ENCODE assay signal across 7 mouse cellular contexts in the genomic region with DNA sequence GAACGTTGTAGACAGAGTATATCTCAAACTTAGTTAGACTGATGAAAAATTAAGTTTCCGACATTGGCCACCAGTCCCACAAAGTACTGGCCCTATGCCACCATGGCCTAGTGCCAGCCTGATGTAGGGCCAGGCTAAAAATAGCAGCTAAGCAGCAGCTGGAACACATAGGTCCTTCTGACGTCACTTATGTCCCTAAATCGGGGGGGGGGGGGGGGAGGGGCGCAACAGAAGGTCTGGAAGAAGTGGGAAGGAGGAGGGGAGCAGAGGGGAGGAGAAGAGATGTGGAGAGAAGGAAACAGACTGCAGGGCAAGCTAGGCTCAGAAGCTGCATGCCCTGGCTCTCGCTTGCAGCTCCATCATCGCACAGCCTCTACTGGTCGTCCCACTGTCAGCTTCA.
DNase-seq lines count a peak whose midpoint lies in the region; ATAC-seq lines count a peak whose summit lies in the region.

No protein-coding gene starts in this region.

- DNase-seq in midbrain, embryonic 14.5 days = peak; percentile 39
- peak; percentile 33 for DNase-seq in gastrocnemius, postnatal 14 days
- peak; percentile 56 to 77 for DNase-seq in heart, postnatal 36 days
- DNase-seq in lung, postnatal 25 days (ENCODE audit: low spot score) = peak; percentile 58
- DNase-seq in urinary bladder, postnatal 14 days (ENCODE audit: low spot score) = no peak
- no peak for DNase-seq in layer of hippocampus, postnatal 10 days (ENCODE audit: low spot score in 2 of 2)

- H3K27me3 ChIP-seq in midbrain, embryonic 14.5 days (ENCODE audit: control insufficient read depth, insufficient read depth, low read length) = no peaks in the 10 kb centered on the region
- no peaks in the 10 kb centered on the region for H3K27me3 ChIP-seq in midbrain, embryonic 13.5 days

- no peak overlapping the region for H3K4me2 ChIP-seq in midbrain, embryonic 14.5 days (ENCODE audit: low read length)
- no peak overlapping the region for H3K4me2 ChIP-seq in midbrain, embryonic 13.5 days (replicated peaks)

- intact Hi-C loops in gastrocnemius, postnatal 14 days (cut with DNase I; ENCODE audit: low total_unique reads) = no loop called here
- intact Hi-C loops in heart, postnatal 36 days (cut with DNase I) = no loop called here

- H3K36me3 ChIP-seq in midbrain, embryonic 14.5 days (ENCODE audit: control insufficient read depth, insufficient read depth, low read length) = no peaks in the 10 kb centered on the region
- H3K36me3 ChIP-seq in midbrain, embryonic 13.5 days = peaks cover 4% of the 10 kb centered on the region; the same call in 1 of the 2 replicates

- no peak overlapping the region for H3K4me3 ChIP-seq in midbrain, embryonic 14.5 days (replicated peaks; ENCODE audit: low read depth, low read length)
- H3K4me3 ChIP-seq in midbrain, embryonic 13.5 days (replicated peaks) = no peak overlapping the region

- no peaks in the 10 kb centered on the region for H3K9me3 ChIP-seq in midbrain, embryonic 14.5 days (ENCODE audit: control insufficient read depth, low read length)
- no peaks in the 10 kb centered on the region; the same call in 1 of the 2 replicates for H3K9me3 ChIP-seq in midbrain, embryonic 13.5 days

- H3K4me1 ChIP-seq in midbrain, embryonic 14.5 days (ENCODE audit: control insufficient read depth, insufficient read depth, low read length) = peaks cover 10% of the 10 kb centered on the region
- peaks cover 38% of the 10 kb centered on the region for H3K4me1 ChIP-seq in midbrain, embryonic 13.5 days (replicated peaks)

- no peak overlapping the region for H3K27ac ChIP-seq in midbrain, embryonic 14.5 days (replicated peaks; ENCODE audit: low read depth, low read length)
- H3K27ac ChIP-seq in midbrain, embryonic 13.5 days = no peak overlapping the region

- 81% methylated on average over 7 of the region's 8 CpGs for WGBS in midbrain, embryonic 14.5 days
- WGBS in midbrain, embryonic 13.5 days = 80% methylated on average over 7 of the region's 8 CpGs

- no peak for ATAC-seq in midbrain, embryonic 14.5 days (ENCODE audit: low FRiP score, low TSS enrichment)
- ATAC-seq in midbrain, embryonic 13.5 days = no peak

- no peak overlapping the region for H3K9ac ChIP-seq in midbrain, embryonic 14.5 days (replicated peaks; ENCODE audit: low read length)
- H3K9ac ChIP-seq in midbrain, embryonic 13.5 days (replicated peaks) = no peak overlapping the region

Comparison
In these comparisons a context has a peak if more than half of its experiments do, and no peak if none do; other contexts are left out.
1. DNase-seq: peak in midbrain, embryonic 14.5 days (single experiment), gastrocnemius, postnatal 14 days (single experiment), heart, postnatal 36 days (2 of 2) and lung, postnatal 25 days (single experiment); none in urinary bladder, postnatal 14 days (single experiment) and layer of hippocampus, postnatal 10 days (0 of 2).